12 mouse cellular contexts compared by ENCODE assay signal in the genomic region with DNA sequence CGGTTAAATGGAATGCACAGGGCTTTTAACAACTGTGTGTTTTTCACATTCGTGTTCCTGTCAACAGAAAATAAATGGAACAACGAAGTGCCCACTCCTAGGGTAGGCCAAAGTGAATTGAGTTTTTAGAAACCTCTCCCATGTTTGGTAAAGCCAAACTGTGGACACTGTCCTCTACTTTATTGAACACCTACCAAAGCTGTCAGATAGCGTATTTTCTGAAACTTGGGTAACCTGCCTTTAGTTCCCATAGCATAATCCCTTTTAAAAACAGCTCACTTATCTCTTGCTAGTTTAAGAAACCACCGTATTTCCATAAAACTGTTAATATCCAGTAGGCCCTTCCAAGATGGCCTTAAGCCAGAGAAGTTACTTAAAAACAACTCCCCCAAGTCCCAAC. TPM values are rescaled to one million over a fixed set of nuclear protein-coding genes. Genes with fewer than 3 reads are reported as not detected.
DNase-seq lines count a peak whose midpoint lies in the region; ATAC-seq and TF ChIP-seq lines count a peak whose summit lies in the region.
"Had no signal": no experiment of that assay in that cellular context is flagged by ENCODE, and none has a peak within 500 bp of the region (broad histone marks: within the 10 kb centered on the region; RNA-seq: fewer than 3 reads in every experiment).

No protein-coding gene starts in this region.

- intact Hi-C loops in gastrocnemius, adult 2 months (cut with DNase I), result loop anchor here (5.0 kb wide), 2 partner anchors 38 to 63 kb away; no protein-coding TSS in a partner anchor
- intact Hi-C loops in gastrocnemius, postnatal 14 days (cut with DNase I; ENCODE audit: low total_unique reads), result loop anchor here (5.0 kb wide), 1 partner anchor 143 kb away; a partner anchor contains a TSS

- TF ChIP-seq POLR2A in lung, adult 2 months (IDR thresholded peaks at IDR 0.05; ENCODE audit: borderline replicate concordance, extremely low read depth, low read depth, low read length), result no peak

- no peak for DNase-seq in gastrocnemius, adult 2 months
- no peak for DNase-seq in gastrocnemius, postnatal 14 days
- no peak for DNase-seq in lung, postnatal 0 days (ENCODE audit: low spot score)
- no peak for DNase-seq in lung, adult 2 months
- no peak for DNase-seq in liver, postnatal 0 days
- no peak for DNase-seq in ovary, adult 18-20 months (ENCODE audit: low spot score)
- no peak for DNase-seq in embryo, embryonic 9.5 days (ENCODE audit: extremely low spot score)
- DNase-seq: kidney, postnatal 14 days; lung, postnatal 14 days; thymus, postnatal 14 days had no signal

- no peak for TF ChIP-seq EP300 in lung, postnatal 0 days (IDR thresholded peaks at IDR 0.05)
- no peak for TF ChIP-seq EP300 in liver, postnatal 0 days (IDR thresholded peaks at IDR 0.05; ENCODE audit: low read depth)

- H3K27me3 ChIP-seq in lung, postnatal 0 days (replicated peaks; ENCODE audit: insufficient read depth, low read length), result no peaks in the 10 kb centered on the region
- H3K27me3 ChIP-seq in embryonic facial prominence, embryonic 13.5 days, result no peaks in the 10 kb centered on the region
- H3K27me3 ChIP-seq in liver, postnatal 0 days (ENCODE audit: insufficient read depth, low read length), result no peaks in the 10 kb centered on the region

- peak overlapping the region; percentile 78; the same call in 1 of the 2 replicates for H3K4me2 ChIP-seq in lung, postnatal 0 days (replicated peaks; ENCODE audit: low read depth, low read length)
- peak overlapping the region; percentile 60 for H3K4me2 ChIP-seq in embryonic facial prominence, embryonic 13.5 days
- peak overlapping the region; percentile 76 for H3K4me2 ChIP-seq in liver, postnatal 0 days (ENCODE audit: low read depth, low read length)

- H3K27ac ChIP-seq in gastrocnemius, adult 2 months, result peak overlapping the region; percentile 89
- H3K27ac ChIP-seq in lung, postnatal 0 days (ENCODE audit: low read length), result peak overlapping the region; percentile 85
- no peak overlapping the region for H3K27ac ChIP-seq in embryonic facial prominence, embryonic 13.5 days
- peak overlapping the region; percentile 95 for H3K27ac ChIP-seq in liver, postnatal 0 days (ENCODE audit: low read depth)

- H3K36me3 ChIP-seq in lung, postnatal 0 days (ENCODE audit: insufficient read depth, low read length), result peaks cover 19% of the 10 kb centered on the region
- H3K36me3 ChIP-seq in embryonic facial prominence, embryonic 13.5 days, result peaks cover 55% of the 10 kb centered on the region
- peaks cover 35% of the 10 kb centered on the region for H3K36me3 ChIP-seq in liver, postnatal 0 days (replicated peaks; ENCODE audit: insufficient read depth, low read length)

- no peak for TF ChIP-seq CTCF in gastrocnemius, adult 2 months (IDR thresholded peaks at IDR 0.05)
- no peak for TF ChIP-seq CTCF in lung, postnatal 0 days (IDR thresholded peaks at IDR 0.05)
- no peak for TF ChIP-seq CTCF in lung, adult 2 months (IDR thresholded peaks at IDR 0.05; ENCODE audit: insufficient read depth, low read length)
- TF ChIP-seq CTCF in liver, postnatal 0 days (IDR thresholded peaks at IDR 0.05; ENCODE audit: low read depth), result no peak

- H3K9me3 ChIP-seq in lung, postnatal 0 days (ENCODE audit: low read length), result no peaks in the 10 kb centered on the region
- H3K9me3 ChIP-seq in embryonic facial prominence, embryonic 13.5 days, result no peaks in the 10 kb centered on the region
- H3K9me3 ChIP-seq in liver, postnatal 0 days (ENCODE audit: low read length), result no peaks in the 10 kb centered on the region
- H3K9me3 ChIP-seq: G1E had no signal

- H3K4me3 ChIP-seq in gastrocnemius, adult 2 months, result peak overlapping the region; percentile 91
- no peak overlapping the region for H3K4me3 ChIP-seq in lung, postnatal 0 days (ENCODE audit: low read depth, low read length)
- no peak overlapping the region for H3K4me3 ChIP-seq in lung, adult 2 months (replicated peaks; ENCODE audit: extremely low read depth, low read depth, low read length)
- peak overlapping the region; percentile 91; the same call in 1 of the 2 replicates for H3K4me3 ChIP-seq in embryonic facial prominence, embryonic 13.5 days
- H3K4me3 ChIP-seq in liver, postnatal 0 days (ENCODE audit: low read depth, low read length), result peak overlapping the region; percentile 79

- ATAC-seq in lung, postnatal 0 days, result no peak
- ATAC-seq in embryonic facial prominence, embryonic 13.5 days (ENCODE audit: insufficient number of reproducible peaks, insufficient read depth, low FRiP score, low TSS enrichment, low read depth), result no peak
- ATAC-seq in liver, postnatal 0 days, result no peak

- H3K9ac ChIP-seq in lung, postnatal 0 days (replicated peaks; ENCODE audit: low read depth), result no peak overlapping the region
- H3K9ac ChIP-seq in embryonic facial prominence, embryonic 13.5 days, result no peak overlapping the region
- no peak overlapping the region; the same call in 1 of the 2 replicates for H3K9ac ChIP-seq in liver, postnatal 0 days (replicated peaks)

- H3K4me1 ChIP-seq in lung, postnatal 0 days (ENCODE audit: insufficient read depth, low read depth, low read length), result peaks cover 6% of the 10 kb centered on the region; the same call in 1 of the 2 replicates
- peaks cover 2% of the 10 kb centered on the region; the same call in 1 of the 2 replicates for H3K4me1 ChIP-seq in lung, adult 2 months (ENCODE audit: control insufficient read depth, insufficient read depth, low read length)
- peaks cover 8% of the 10 kb centered on the region for H3K4me1 ChIP-seq in embryonic facial prominence, embryonic 13.5 days
- peaks cover 9% of the 10 kb centered on the region for H3K4me1 ChIP-seq in liver, postnatal 0 days (ENCODE audit: insufficient read depth)

- 81% methylated on average over 5 of the region's 5 CpGs for WGBS in lung, postnatal 0 days
- 79% methylated on average over 5 of the region's 5 CpGs for WGBS in lung, adult 2 months
- 84% methylated on average over 5 of the region's 5 CpGs for WGBS in embryonic facial prominence, embryonic 13.5 days
- 77% methylated on average over 5 of the region's 5 CpGs for WGBS in liver, postnatal 0 days (ENCODE audit: insufficient replicate concordance)

RNA-seq across cellular contexts. Expression of a gene that starts 0.9 kb away (rescaled TPM):
- 10 to 100 TPM in 1 of 2 experiments, 1 to 10 TPM in 1; 8.1 to 11.0 TPM for total RNA-seq in gastrocnemius, adult 2 months (2021)
- 1 to 10 TPM; 7.9 to 8.7 TPM for total RNA-seq in gastrocnemius, postnatal 14 days (2021)
- 18.7 and 20.9 TPM in 2 replicates for polyA plus RNA-seq in lung, postnatal 0 days (2015; fragmentation: Nextera tagmentation; extraction: Ambion mirVana)
- 20.1 and 20.4 TPM in 2 replicates for polyA plus RNA-seq in lung, adult 2 months (2012; rRNA removed)
- 35.5 and 42.9 TPM in 2 replicates for polyA plus RNA-seq in embryonic facial prominence, embryonic 13.5 days (2015; fragmentation: Nextera tagmentation; extraction: Ambion mirVana)
- 12.1 and 13.2 TPM in 2 replicates for polyA plus RNA-seq in liver, postnatal 0 days (2015; fragmentation: Nextera tagmentation; extraction: Ambion mirVana)

Comparison
In these comparisons a context has a peak if more than half of its experiments do, and no peak if none do; other contexts are left out.
1. H3K4me3 ChIP-seq: peak in gastrocnemius, adult 2 months (single experiment), embryonic facial prominence, embryonic 13.5 days (single experiment) and liver, postnatal 0 days (single experiment); none in lung, postnatal 0 days (single experiment) and lung, adult 2 months (single experiment).
2. Peak in every context shown above with its lines, with median percentiles within 50 percentile points of each other: H3K4me2 ChIP-seq.